Mouse (Mus musculus) testis, adult 2 months (tissue): ENCODE measurements around the gene Atp1b1.

Experiments
- CTCF ChIP-seq: fragments of 200-500 bp; IDR thresholded peaks from 2 replicates; pipeline ENCODE4 v1.5.1; 2012; ENCODE audit warnings: low read depth, mild to moderate bottlenecking, inconsistent platforms, low read length, moderate library complexity; ENCODE audit not compliant: control insufficient read depth, insufficient read depth, insufficient replicate concordance
- POLR2A ChIP-seq: fragments of 200-500 bp; IDR thresholded peaks from 2 replicates; pipeline ENCODE4 v1.6.1; 2012; ENCODE audit warnings: low read depth, mild to moderate bottlenecking, inconsistent platforms, low read length, moderate library complexity; ENCODE audit not compliant: control insufficient read depth

DNA sequence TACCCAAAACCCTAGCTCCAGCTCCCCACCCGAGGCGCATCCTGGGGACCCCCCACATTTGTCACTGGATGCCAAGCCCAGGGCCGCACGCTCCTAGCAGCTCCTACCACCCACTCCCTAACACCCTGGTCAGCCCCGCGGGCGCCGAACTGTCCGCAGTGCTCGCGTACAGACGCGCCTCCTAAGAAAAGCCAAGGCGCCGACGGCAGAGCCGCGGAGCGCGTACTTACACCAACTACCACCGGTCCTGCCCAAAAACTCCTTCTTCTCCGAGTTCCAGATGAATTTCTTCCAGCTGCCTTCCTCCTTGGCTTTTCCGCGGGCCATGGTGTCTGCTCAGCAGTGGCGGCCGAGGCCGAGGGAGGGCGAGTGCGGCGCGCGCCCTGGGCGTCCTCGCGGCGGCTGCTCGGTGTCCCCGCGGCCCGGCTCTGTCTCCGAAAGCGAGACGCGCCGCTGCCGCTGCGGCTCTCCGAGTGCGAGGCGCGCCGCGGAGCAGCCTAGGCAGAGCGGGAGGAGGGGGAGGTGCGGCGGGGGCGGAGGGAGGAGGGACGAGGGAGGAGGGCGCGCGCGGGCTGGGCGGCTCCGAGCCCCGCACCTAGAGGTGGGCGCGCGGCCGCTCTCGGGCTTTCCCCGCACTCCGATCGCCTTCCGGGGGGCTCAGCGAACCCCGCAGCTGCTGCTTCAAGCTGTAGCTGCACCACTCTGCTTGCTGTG, 467 bp downstream of the Atp1b1 start:
- TF ChIP-seq CTCF = no peak
- no peak for TF ChIP-seq POLR2A
